Mouse (Mus musculus) cortical plate, adult 2 months (tissue): ENCODE data around the gene Poldip3.

ENCODE experiments used
- CTCF ChIP-seq: fragments of 200-500 bp; IDR thresholded peaks from 2 replicates; pipeline ENCODE4 v1.5.1; 2011; ENCODE audit warnings: mild to moderate bottlenecking, control low read depth, low read length; ENCODE audit not compliant: insufficient read depth; ENCODE audit errors: extremely low read depth
- POLR2A ChIP-seq: fragments of 200-500 bp; IDR thresholded peaks from 2 replicates; pipeline ENCODE4 v1.6.1; 2011; ENCODE audit warnings: mild to moderate bottlenecking, low read length, control low read depth; ENCODE audit not compliant: insufficient read depth; ENCODE audit errors: extremely low read depth

DNA sequence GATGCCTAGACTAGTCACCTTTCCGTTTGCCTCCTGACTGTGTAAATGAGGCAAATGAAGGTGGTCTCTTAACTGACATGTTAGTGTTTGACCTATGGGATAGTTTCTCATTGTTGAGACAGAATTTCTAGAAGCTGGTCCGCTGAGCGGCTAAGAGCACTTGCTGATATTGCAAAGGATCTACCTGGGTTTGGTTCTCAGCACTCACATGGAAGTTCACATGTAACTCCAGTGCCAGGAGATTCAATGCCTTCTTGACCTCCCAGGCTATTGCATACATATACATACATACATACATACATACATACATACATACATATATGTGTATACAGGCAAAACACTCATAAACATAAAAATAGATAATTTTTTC, 874 bp upstream of the Poldip3 start:
- TF ChIP-seq CTCF (no peak), POLR2A (no peak)
